ENCODE assay signal across 30 mouse cellular contexts in the genomic region with DNA sequence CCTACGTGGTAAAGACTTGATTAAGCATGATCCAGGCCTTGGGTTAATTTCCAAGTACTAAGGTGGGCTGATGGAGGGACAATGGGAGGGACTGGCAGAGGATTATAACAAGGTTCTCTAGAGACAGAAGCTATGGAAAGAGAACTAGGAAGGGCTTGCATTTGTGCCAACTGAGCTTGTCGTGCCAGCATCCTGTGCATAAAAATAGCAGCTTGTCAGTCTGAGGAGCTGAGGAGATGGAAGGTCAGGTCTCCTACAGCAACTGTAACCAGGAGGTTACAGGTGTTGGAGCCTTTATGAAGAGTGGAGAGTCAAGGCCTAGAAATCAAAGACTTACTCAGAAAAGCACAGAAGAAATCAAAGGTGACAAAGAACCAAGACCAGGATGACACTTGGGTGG. TPM values are rescaled to one million over a fixed set of nuclear protein-coding genes. Genes with fewer than 3 reads are reported as not detected.
A peak's percentile ranks its signal among the peaks of the same experiment; 100 is the strongest.
DNase-seq lines count a peak whose midpoint lies in the region; ATAC-seq and TF ChIP-seq lines count a peak whose summit lies in the region.
"Had no signal": no experiment of that assay in that cellular context is flagged by ENCODE, and none has a peak within 500 bp of the region (broad histone marks: within the 10 kb centered on the region; RNA-seq: fewer than 3 reads in every experiment).

No protein-coding gene starts in this region.

- no peak for TF ChIP-seq POLR2A in heart, adult 2 months (IDR thresholded peaks at IDR 0.05; ENCODE audit: insufficient read depth, low read depth, low read length)

- no peaks in the 10 kb centered on the region for H3K27me3 ChIP-seq in heart, adult 2 months (ENCODE audit: control insufficient read depth, insufficient read depth, low read length)
- H3K27me3 ChIP-seq in limb, embryonic 13.5 days: no peaks in the 10 kb centered on the region
- 0 out of 2 replicates have a peak, but pooled peaks cover 5% of the 10 kb centered on the region for H3K27me3 ChIP-seq in limb, embryonic 10.5 days (ENCODE audit: low read depth, poor library complexity, severe bottlenecking)
- H3K27me3 ChIP-seq in midbrain, embryonic 15.5 days (replicated peaks): no peaks in the 10 kb centered on the region
- H3K27me3 ChIP-seq: forebrain, embryonic 13.5 days; heart, embryonic 15.5 days; hindbrain, embryonic 13.5 days; limb, embryonic 15.5 days; liver, embryonic 15.5 days had no signal

- no peak overlapping the region for H3K4me3 ChIP-seq in heart, adult 2 months
- no peak overlapping the region for H3K4me3 ChIP-seq in limb, embryonic 13.5 days
- H3K4me3 ChIP-seq in limb, embryonic 10.5 days: no peak overlapping the region
- H3K4me3 ChIP-seq in midbrain, embryonic 15.5 days: no peak overlapping the region
- H3K4me3 ChIP-seq: forebrain, embryonic 13.5 days; hindbrain, embryonic 13.5 days; liver, embryonic 15.5 days had no signal

- H3K9ac ChIP-seq in heart, adult 2 months (ENCODE audit: low read depth, low read length): no peak overlapping the region
- H3K9ac ChIP-seq in limb, embryonic 13.5 days: 0 out of 2 replicates have a peak overlapping the region, but pooled peaks have one; percentile 13
- no peak overlapping the region for H3K9ac ChIP-seq in midbrain, embryonic 15.5 days
- H3K9ac ChIP-seq: forebrain, embryonic 13.5 days; hindbrain, embryonic 13.5 days; limb, embryonic 15.5 days; liver, embryonic 15.5 days; lung, embryonic 14.5 days had no signal

- intact Hi-C loops in heart, adult 2 months (cut with DNase I): no loop called here
- intact Hi-C loops in heart, postnatal 25 days (cut with DNase I): no loop called here

- TF ChIP-seq EP300 in heart, adult 2 months (IDR thresholded peaks at IDR 0.05; ENCODE audit: insufficient read depth, low read depth, low read length): no peak

- peak overlapping the region; percentile 33 for H3K27ac ChIP-seq in heart, adult 2 months
- no peak overlapping the region for H3K27ac ChIP-seq in limb, embryonic 13.5 days
- no peak overlapping the region for H3K27ac ChIP-seq in limb, embryonic 10.5 days
- H3K27ac ChIP-seq in midbrain, embryonic 15.5 days: no peak overlapping the region
- H3K27ac ChIP-seq: forebrain, embryonic 13.5 days; hindbrain, embryonic 13.5 days; kidney, postnatal 0 days; limb, embryonic 15.5 days; liver, embryonic 15.5 days had no signal

- H3K36me3 ChIP-seq in heart, adult 2 months (ENCODE audit: control insufficient read depth, insufficient read depth, low read length): no peaks in the 10 kb centered on the region
- no peaks in the 10 kb centered on the region for H3K36me3 ChIP-seq in limb, embryonic 13.5 days
- H3K36me3 ChIP-seq in limb, embryonic 10.5 days: no peaks in the 10 kb centered on the region
- no peaks in the 10 kb centered on the region for H3K36me3 ChIP-seq in midbrain, embryonic 15.5 days (replicated peaks)
- H3K36me3 ChIP-seq: G1E; heart, embryonic 15.5 days; hindbrain, embryonic 13.5 days; limb, embryonic 15.5 days had no signal

- no peak for ATAC-seq in limb, embryonic 13.5 days (ENCODE audit: low FRiP score, low read depth)
- ATAC-seq in erythroid progenitor cell, adult 5-6 weeks (replicated peaks; ENCODE audit: low FRiP score, poor library complexity, severe bottlenecking): no peak
- no peak for ATAC-seq in midbrain, embryonic 15.5 days (replicated peaks)
- ATAC-seq: forebrain, embryonic 13.5 days; intestine, embryonic 16.5 days; Patski had no signal

- H3K4me2 ChIP-seq in limb, embryonic 13.5 days (replicated peaks): no peak overlapping the region
- no peak overlapping the region for H3K4me2 ChIP-seq in midbrain, embryonic 15.5 days
- H3K4me2 ChIP-seq: forebrain, embryonic 13.5 days; hindbrain, embryonic 13.5 days had no signal

- H3K79me2 ChIP-seq in heart, adult 2 months (replicated peaks; ENCODE audit: control insufficient read depth, insufficient read depth, low read length): no peaks in the 10 kb centered on the region

- H3K4me1 ChIP-seq in heart, adult 2 months (ENCODE audit: control insufficient read depth, insufficient read depth, low read length): no peaks in the 10 kb centered on the region
- H3K4me1 ChIP-seq in limb, embryonic 13.5 days: no peaks in the 10 kb centered on the region
- H3K4me1 ChIP-seq in limb, embryonic 10.5 days: no peaks in the 10 kb centered on the region
- H3K4me1 ChIP-seq in midbrain, embryonic 15.5 days: no peaks in the 10 kb centered on the region
- H3K4me1 ChIP-seq: forebrain, embryonic 13.5 days; hindbrain, embryonic 13.5 days; limb, embryonic 15.5 days; liver, embryonic 15.5 days had no signal

- 29% methylated on average over 2 of the region's 2 CpGs for WGBS in heart, adult 2 months
- 72% methylated on average over 2 of the region's 2 CpGs for whole genome bisulfite sequencing in limb, embryonic 13.5 days
- 84% methylated on average over 2 of the region's 2 CpGs for WGBS in limb, embryonic 10.5 days
- 63% methylated on average over 2 of the region's 2 CpGs for WGBS in midbrain, embryonic 15.5 days

- H3K9me3 ChIP-seq in limb, embryonic 13.5 days: no peaks in the 10 kb centered on the region
- H3K9me3 ChIP-seq in limb, embryonic 10.5 days (replicated peaks): no peaks in the 10 kb centered on the region
- no peaks in the 10 kb centered on the region for H3K9me3 ChIP-seq in midbrain, embryonic 15.5 days
- H3K9me3 ChIP-seq: forebrain, embryonic 13.5 days; G1E; heart, embryonic 15.5 days; hindbrain, embryonic 13.5 days; limb, embryonic 15.5 days; liver, embryonic 15.5 days had no signal

- DNase-seq in heart, adult 2 months: peak in 1 of 2 experiments; percentile 46
- no peak for DNase-seq in heart, postnatal 25 days (ENCODE audit: low spot score)
- DNase-seq in limb, embryonic 10.5 days (ENCODE audit: low spot score): no peak
- DNase-seq in adipocyte (ENCODE audit: low spot score): peak; percentile 19
- DNase-seq: adrenal gland, postnatal 36 days; cerebellum, adult 18-20 months; cerebellum, postnatal 10 days; lung, postnatal 14 days; right cerebral cortex, postnatal 25 days; spleen, adult 18-20 months; thymus, postnatal 14 days had no signal

- no peak for TF ChIP-seq CTCF in heart, adult 2 months (IDR thresholded peaks at IDR 0.05)

RNA-seq across cellular contexts. Expression of gene Srprb, which starts 11.7 kb away (rescaled TPM):
- total RNA-seq in heart, adult 2 months (2021): 10 to 100 TPM; 19.4 to 19.8 TPM
- 31.0 and 43.5 TPM in 2 replicates for polyA plus RNA-seq in heart, adult 2 months (2012; rRNA removed)
- 10 to 100 TPM; 18.0 to 19.4 TPM for total RNA-seq in heart, postnatal 25 days (2021)
- 62.4 and 66.9 TPM in 2 replicates for polyA plus RNA-seq in limb, embryonic 13.5 days (2015; fragmentation: Nextera tagmentation; extraction: Ambion mirVana)
- polyA plus RNA-seq in limb, embryonic 10.5 days (2016; fragmentation: Nextera tagmentation; extraction: Ambion mirVana): 72.4 and 74.1 TPM in 2 replicates
- total RNA-seq in erythroid progenitor cell, adult 5-6 weeks (2015; ENCODE audit: low replicate concordance): 4.0 and 8.0 TPM in 2 replicates
- 3.6 and 4.7 TPM in 2 replicates for total RNA-seq in erythroid progenitor cell, adult 5-6 weeks (2017; ENCODE audit: low replicate concordance)
- 59.3 and 59.8 TPM in 2 replicates for polyA plus RNA-seq in midbrain, embryonic 15.5 days (2015; fragmentation: Nextera tagmentation; extraction: Ambion mirVana)

RNA-seq across cellular contexts. Expression of gene Gm20425, which starts 16.5 kb away (rescaled TPM):
- total RNA-seq in heart, adult 2 months (2021): 1 to 10 TPM; 5.5 to 7.0 TPM
- not detected in 2 replicates for polyA plus RNA-seq in heart, adult 2 months (2012; rRNA removed)
- total RNA-seq in heart, postnatal 25 days (2021): 1 to 10 TPM; 6.7 to 8.0 TPM
- 1.2 and 1.3 TPM in 2 replicates for polyA plus RNA-seq in limb, embryonic 13.5 days (2015; fragmentation: Nextera tagmentation; extraction: Ambion mirVana)
- not detected in 2 replicates for polyA plus RNA-seq in limb, embryonic 10.5 days (2016; fragmentation: Nextera tagmentation; extraction: Ambion mirVana)
- not detected in 2 replicates for total RNA-seq in erythroid progenitor cell, adult 5-6 weeks (2015; ENCODE audit: low replicate concordance)
- 0.68 TPM in 1 of 2 replicates, not detected in the other for total RNA-seq in erythroid progenitor cell, adult 5-6 weeks (2017; ENCODE audit: low replicate concordance)
- polyA plus RNA-seq in midbrain, embryonic 15.5 days (2015; fragmentation: Nextera tagmentation; extraction: Ambion mirVana): 0.37 TPM in 1 of 2 replicates, not detected in the other
- total RNA-seq: common myeloid progenitor, adult 5-6 weeks; G1E; neutrophil, adult 5-6 weeks had no signal
- polyA plus RNA-seq: brain, embryonic 14.5 days; C2C12; erythroblast, embryonic 14.5 days; G1E; intestine, embryonic 16.5 days; lung, embryonic 14.5 days; Patski; urinary bladder, adult 2 months had no signal

RNA-seq across cellular contexts. Expression of gene Trf, which starts 16.6 kb away (rescaled TPM):
- 10 to 100 TPM; 41.2 to 47.8 TPM for total RNA-seq in heart, adult 2 months (2021)
- polyA plus RNA-seq in heart, adult 2 months (2012; rRNA removed): 52.9 and 87.2 TPM in 2 replicates
- 10 to 100 TPM; 39.7 to 47.5 TPM for total RNA-seq in heart, postnatal 25 days (2021)
- 14.7 and 22.8 TPM in 2 replicates for polyA plus RNA-seq in limb, embryonic 13.5 days (2015; fragmentation: Nextera tagmentation; extraction: Ambion mirVana)
- 9.3 and 10.5 TPM in 2 replicates for polyA plus RNA-seq in limb, embryonic 10.5 days (2016; fragmentation: Nextera tagmentation; extraction: Ambion mirVana)
- 102 and 125 TPM in 2 replicates for total RNA-seq in erythroid progenitor cell, adult 5-6 weeks (2015; ENCODE audit: low replicate concordance)
- 48.3 and 79.1 TPM in 2 replicates for total RNA-seq in erythroid progenitor cell, adult 5-6 weeks (2017; ENCODE audit: low replicate concordance)
- polyA plus RNA-seq in midbrain, embryonic 15.5 days (2015; fragmentation: Nextera tagmentation; extraction: Ambion mirVana): 35.0 and 39.6 TPM in 2 replicates
- polyA plus RNA-seq: C2C12, Patski had no signal
